Mouse (Mus musculus): Measurements from ENCODE around the gene 1700029J07Rik. TPM values are rescaled to one million over a fixed set of nuclear protein-coding genes. Genes with fewer than 3 reads are reported as not detected.

Gene 1700029J07Rik
- total RNA-seq (2021) = under 1 TPM; 0.16 to 0.61 TPM
- long read RNA-seq, experiment 1 = 0 reads
- long read RNA-seq, experiment 2 = 0 reads

DNA sequence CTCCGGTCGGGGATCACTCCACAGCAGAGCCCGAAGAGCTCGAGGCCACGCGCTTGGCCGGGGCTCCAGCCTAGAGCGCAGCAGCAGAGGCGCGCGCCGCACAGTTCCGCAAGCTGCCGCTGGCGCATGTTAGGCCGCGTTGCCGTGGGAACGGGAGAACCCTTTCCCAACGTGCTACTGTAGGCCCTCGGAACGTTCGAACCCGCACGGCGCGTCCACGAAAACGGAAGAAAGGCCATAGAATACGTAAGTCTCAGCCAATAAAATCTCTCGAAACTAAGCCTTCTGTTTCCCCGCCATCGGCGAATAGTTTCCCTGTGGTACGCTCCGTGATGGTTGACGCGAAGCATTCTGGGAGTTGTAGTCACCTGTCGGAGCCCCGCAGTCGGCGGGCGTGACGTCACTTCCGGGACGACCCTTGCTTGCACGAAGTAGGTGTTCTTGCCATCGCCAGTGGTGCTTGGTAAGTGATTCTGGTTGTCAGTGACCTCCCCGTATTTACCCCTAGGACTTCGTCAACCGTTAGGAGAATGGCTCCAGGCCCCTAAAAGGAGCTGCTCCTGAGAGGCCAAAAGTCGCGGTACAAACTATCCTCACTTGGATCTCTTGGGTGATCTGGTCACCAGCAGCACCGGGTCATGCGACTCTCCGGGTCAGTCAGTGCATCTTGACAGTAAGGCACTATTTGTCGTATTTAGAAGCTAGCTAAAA is at the start of gene 1700029J07Rik, which contains the start of gene Ufsp2:
Gene 1700029J07Rik, minus strand, starts transcription at position 127 of the 711 bp plus-strand sequence.
Gene Ufsp2, plus strand, starts transcription at position 403 of the 711 bp plus-strand sequence.
- DNase-seq = peak; percentile 94

GRCm38 (mm10) chr8:46024392-46024791 is 49.3 kb upstream of the 1700029J07Rik start:
- no peak for DNase-seq

- no peak for DNase-seq
These were observed 47.7 kb upstream of the 1700029J07Rik start for GRCm38 (mm10) chr8:46022758-46023157.

- DNase-seq = no peak
These were observed 47.2 kb upstream of the 1700029J07Rik start for GRCm38 (mm10) chr8:46022203-46022602.

DNA sequence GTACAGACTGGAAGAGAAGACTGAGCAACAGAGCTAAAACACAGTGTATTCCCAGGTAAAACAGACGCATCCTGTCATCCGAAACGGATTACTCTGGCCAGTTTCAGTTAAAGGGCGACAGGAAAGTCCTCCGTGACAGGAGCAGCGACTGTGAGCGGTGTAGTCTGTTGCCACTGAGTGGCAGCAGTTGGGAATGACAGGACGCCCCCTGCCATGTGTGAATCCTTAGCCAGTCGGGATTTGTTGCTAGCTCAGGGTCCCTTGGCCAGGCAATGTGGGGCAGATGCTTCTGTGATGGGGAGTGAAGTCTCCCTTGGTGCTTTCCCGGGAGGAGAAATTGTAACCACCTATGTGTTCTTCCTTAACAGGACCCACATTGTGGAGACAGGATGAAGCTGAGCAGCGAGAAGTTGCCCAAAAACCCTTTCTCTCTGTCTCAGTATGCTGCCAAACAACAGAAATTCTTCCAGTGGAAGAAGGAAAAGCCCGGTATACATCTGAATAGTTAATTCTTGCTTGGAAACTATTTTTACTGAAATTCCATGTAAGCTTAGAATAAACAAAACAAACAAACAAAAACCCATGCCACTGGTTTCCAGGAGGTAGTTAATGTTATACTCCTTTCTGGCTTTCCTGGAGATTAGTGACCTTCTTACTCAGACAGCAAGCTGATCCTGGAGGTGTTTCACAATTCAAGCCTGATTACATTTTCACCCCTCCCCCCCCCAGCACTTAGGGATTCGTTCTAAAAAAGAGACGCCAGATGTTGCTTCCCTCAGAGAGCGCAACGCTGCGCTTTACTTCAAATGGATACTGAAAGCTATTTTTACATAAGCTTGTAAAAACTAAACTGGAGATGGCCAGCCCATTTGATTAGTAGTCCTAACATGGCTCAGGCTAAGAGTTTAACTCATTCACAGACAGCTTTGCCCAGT is 36.0 kb upstream of the 1700029J07Rik start:
- no peak for DNase-seq

GRCm38 (mm10) chr8:46010306-46010705 is 35.3 kb upstream of the 1700029J07Rik start:
- no peak for DNase-seq

- DNase-seq = no peak
These were observed 32.1 kb upstream of the 1700029J07Rik start for GRCm38 (mm10) chr8:46007050-46007672.

DNA sequence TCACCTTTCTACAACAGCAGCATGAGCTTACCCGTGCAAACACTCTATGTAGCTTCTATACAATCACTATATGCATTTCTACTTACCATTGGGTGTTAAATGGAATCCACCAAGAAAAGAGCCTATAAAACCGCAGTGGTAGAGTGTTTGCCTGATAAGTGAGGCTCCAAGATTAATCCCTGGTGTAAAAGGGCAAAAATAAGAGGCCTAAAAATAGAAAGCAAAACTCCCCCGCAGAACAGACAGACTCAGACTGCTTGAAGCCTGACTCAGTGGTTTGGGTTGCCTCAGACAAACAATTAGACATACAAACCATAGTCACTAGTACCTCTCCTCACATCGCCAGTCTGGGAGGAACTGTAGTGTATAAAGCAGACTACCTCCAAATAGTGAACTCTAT is 30.5 kb upstream of the 1700029J07Rik start, which contains the start of gene Ankrd37:
Gene Ankrd37, minus strand, starts transcription at position 112 of the 400 bp plus-strand sequence.
- no peak for DNase-seq

- peak; percentile 99 for DNase-seq
These were observed 25.0 kb upstream of the 1700029J07Rik start for GRCm38 (mm10) chr8:45999784-46000705.

DNA sequence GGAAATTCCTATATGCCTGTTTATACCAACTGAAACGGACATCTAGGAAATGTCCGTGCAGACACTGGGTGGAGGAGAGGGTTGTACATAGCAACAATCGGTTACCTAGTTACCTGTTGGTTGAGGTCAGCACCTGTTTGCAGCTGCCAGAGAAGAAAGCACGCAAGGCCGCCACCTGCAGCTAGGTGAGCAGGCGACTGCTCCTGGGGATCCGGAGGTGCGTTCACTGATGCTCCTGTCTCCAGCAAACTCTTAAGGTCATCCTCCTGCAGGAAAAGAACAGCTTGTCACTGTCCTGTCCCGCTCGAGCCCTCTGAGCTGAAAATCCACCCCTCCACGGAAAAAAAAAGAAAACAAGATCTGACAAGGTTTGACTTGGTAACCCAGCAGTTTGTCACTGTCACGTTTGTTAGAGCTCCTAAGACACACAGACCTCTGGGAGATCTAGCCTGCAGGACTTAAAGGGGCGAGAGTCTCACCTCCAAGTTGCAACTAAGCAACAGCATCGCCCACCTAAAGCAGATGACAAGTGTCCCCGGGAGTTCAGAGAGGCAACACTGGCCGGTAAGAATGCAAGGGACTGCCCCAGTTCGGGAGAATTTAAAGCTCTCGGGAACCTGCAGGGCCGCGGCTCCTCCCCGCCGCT is 24.2 kb upstream of the 1700029J07Rik start, which contains the start of gene Lrp2bp:
Gene Lrp2bp, plus strand, starts transcription at position 166 of the 646 bp plus-strand sequence.
- no peak for DNase-seq

DNA sequence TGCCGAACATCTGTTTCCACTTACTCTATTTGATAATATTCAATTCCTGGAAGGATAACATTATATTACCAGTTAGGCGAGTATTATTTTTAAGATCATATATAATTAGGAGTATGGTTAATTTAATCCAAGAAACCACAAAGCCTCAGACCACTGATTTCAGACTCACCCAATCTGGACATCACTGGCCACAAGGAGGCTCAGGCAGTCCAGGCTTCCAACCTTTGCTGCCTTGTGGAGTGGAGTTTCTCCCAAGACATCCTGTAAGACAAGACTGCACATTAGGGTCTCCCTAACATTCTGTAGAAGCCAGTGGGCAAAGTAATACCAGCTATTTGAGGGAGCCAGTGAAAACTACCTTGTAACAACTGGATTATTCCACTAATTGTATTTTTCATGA is 23.2 kb upstream of the 1700029J07Rik start:
- DNase-seq = no peak

DNA sequence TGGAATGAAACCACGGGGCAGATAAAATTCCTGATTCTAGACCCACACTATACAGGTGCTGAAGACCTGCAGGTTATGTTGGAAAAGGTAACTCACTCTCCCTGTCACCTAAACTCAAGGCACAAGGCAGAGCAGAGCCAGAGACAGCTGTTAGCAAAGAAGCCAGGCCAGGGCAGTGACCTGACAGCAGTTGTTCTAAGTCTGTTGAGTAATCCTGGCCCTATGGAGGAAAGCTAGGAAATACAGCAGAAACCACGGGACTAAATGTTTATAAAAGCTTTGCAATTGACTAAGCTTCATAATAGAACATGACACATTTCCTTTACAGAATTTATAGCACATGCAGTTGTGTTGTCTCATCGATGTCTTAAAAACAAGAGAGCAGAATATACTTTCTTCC is 20.5 kb upstream of the 1700029J07Rik start:
- no peak for DNase-seq

GRCm38 (mm10) chr8:45994111-45994510 is 19.1 kb upstream of the 1700029J07Rik start:
- DNase-seq = no peak

GRCm38 (mm10) chr8:45990631-45991310 is 15.7 kb upstream of the 1700029J07Rik start:
- no peak for DNase-seq

GRCm38 (mm10) chr8:45988189-45988588 is 13.1 kb upstream of the 1700029J07Rik start:
- DNase-seq = no peak

DNA sequence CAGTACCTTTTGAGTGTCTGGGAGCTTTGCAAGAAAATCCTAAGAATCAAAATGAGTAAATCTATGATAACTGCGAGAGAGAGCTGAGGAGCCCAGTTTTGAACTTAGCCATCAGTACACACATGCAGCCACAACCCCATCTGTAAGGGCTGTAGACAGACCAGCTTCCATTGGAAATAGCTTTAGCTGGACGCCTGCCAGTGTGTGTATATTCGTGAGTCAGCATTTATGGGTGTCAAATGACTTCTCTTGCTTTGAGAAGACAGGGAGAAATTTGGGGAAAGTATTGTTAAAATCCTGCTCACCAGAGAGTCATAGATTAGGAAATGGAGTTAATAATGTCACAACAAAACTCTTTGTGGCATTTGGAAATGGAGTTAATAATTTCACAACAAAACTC is 11.6 kb upstream of the 1700029J07Rik start:
- DNase-seq = no peak

GRCm38 (mm10) chr8:45975837-45976468 is 901 bp upstream of the 1700029J07Rik start:
- DNase-seq = no peak

- DNase-seq = no peak
These were observed 1.0 kb downstream of the 1700029J07Rik start for GRCm38 (mm10) chr8:45973988-45974505.

- no peak for DNase-seq
These were observed 4.2 kb downstream of the 1700029J07Rik start for GRCm38 (mm10) chr8:45970894-45971293.
